Mouse (Mus musculus) ovary, adult 18-20 months (tissue): ENCODE measurements around the gene Gm42417.

Experiments used
- DNase-seq: peaks from one replicate; pipeline ENCODE4 v3.0.0; 2022; ENCODE audit warnings: low spot score, mixed read lengths

Gene Gm42417

DNA sequence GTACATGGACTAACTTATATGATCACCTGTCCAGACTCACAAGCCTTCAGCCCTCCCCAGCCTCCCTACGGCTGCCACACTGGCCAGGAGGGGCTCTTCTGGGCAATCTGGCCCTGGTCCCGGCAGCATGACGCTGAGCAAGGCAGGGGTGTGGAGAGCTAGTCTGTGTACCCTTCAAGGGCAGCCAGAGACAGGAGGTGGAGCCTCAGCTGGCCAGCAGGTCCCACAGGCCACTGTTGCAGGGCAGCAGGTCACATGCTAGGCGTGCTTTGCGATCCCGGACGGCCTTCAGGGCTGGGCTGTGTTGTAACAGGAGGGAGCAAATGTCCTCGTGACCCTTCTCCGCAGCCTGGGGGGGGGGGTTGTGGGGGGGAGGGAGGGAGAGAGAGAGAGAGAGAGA lies at the start of gene Gm42417:
TSS of gene Gm42417 (minus strand) at position 244 of the 400 bp plus-strand sequence.
- peak; percentile 92 for DNase-seq

DNA sequence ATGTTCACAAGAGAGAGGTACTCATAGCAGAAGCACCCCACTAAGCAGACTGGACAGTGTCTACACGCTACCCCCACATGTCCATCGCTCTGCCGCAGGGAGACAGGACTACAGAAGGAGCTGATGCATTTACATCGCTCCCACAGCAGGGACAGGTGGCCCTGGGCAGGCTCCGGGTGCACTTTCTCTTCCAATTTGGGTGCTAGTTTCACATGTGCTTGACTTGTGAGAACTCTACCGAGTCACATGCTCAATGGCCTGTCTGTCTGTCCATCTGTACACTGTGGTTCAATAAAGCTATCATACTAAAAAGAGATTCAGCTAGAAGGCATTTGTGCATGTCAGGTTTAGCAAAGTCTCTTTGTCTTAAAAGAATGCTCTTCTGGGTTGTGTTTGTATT lies 48.6 kb upstream of the Gm42417 start:
- DNase-seq = no peak

DNA sequence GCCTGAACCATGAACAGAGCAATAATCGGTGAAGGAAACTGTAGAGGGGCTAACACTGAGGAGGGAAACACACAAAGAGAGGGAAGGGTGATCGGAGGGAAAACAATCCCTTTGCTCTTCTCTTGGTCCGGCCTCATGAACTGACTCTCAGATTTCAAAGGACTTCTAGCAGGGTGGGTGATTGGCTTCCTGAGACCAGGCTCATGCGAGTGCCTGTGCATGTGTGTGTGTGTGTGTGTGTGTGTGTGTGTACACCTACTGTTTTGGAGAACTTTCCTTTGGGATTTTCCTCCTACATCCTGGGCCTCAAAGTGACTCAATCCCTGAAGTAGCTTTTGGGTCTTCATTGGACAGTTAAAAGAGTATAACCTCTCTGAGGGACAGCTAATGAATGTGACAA lies 47.1 kb upstream of the Gm42417 start:
- no peak for DNase-seq

DNA sequence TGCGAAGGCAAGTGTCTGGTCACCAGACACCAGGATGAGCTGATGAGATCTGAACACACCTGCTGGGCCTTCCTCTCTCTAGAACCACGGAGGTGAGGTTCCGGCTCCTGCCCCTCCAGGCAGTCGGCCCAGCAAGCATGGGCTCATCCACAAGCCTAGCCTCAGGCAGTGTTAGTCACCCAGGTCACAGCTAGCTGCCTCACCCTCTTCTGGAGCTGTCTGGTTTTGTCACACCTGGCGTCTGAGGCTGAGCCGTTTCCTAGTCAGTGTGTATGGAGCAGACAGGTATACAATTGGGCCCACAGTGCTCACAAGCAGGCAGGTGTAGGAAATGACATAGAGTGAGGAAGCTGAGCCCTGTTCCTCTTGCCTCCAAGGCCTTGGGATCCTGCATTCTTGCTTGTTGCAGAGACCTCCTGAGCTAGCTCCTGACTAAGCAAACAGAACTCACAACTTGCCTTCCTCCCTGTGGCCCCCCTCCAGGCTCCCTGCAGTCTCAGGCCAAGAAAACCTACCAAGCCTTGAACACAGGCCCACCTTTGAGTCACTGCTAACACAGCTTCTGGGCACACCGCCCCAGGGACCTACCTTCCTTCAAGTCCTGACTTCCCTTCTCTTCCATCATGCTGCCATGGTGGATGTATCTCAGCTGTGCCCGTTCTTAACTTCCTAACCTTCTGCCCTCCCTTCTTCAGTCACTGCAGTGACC lies 44.3 kb upstream of the Gm42417 start:
- no peak for DNase-seq

DNA sequence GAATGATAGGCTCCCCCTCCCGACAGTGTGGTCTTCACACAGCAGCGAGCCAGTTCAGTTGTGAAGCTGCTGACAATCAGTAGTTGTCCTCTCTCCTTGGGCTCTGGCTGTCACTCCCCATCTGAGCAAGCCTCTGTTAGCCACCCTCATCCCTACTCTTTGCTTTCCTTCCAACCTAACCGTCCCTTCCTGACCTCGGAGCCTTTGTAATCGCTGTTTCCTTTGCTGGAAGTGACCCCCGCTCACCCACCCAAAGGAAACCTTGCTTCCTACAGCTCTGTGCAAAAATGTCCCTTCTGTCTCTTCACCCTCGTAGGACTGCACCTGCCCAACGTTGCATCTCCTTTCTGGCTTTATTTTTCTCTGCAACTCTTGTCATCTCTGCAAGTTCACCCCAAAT lies 43.0 kb upstream of the Gm42417 start:
- no peak for DNase-seq

DNA sequence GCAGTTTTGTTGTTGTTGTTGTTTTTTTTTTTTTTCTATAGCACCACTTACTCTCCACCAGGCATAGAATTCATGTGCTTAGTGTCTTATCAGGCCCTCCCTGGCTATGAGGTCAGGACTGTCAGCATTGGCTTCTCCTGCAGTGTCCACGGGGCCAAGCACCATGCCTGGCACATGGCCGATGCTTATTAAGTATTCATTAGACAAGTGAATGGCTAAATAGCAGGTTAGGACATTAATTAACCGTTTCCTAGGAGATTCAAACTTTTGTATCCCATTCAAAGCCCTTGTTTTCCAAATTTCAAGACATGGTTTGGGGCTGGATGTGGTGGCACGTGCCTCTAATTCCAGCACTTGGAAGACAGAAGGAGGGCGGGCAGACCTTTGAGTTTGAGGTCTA lies 42.0 kb upstream of the Gm42417 start:
- DNase-seq = no peak

DNA sequence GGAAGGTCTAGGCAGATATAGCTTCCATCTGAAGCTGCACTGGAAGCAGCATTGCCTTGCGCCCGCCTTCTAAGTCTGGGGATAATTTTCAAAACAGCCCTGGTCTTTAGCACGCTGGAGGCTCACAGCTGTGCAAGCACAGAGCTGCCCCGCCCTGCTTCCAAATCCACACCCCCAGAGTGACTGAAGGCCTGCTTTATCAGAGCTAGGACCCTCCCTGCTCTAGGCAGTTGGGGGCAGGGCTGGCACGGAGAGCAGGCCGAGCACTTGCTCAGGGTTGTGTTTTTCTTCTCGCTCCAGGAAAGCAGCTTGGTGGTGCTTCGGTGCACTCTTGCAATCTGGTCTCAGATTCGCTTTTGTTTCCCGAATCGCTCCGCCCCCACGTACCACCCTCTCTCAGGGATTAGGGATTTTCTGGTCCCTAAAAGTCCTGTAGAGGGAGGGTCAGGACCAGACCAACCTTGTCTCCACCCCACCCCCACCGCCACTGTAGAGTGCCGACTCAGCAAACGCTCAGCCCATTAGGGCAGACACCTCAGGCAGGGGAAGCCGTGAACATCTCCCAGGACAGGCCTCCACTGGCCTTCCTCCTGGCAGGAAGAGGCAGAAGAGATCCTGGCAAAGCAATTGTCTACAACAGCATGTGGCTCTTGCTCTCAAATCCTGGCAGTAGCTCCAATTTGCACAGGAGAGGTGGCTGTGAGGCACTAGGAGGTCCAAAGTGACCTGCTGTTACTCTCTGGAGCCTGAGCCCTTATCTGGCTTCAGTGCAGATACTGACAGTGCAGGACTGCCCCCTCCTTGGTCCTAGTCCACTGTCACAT lies 41.4 kb upstream of the Gm42417 start:
- peak; percentile 83 for DNase-seq

DNA sequence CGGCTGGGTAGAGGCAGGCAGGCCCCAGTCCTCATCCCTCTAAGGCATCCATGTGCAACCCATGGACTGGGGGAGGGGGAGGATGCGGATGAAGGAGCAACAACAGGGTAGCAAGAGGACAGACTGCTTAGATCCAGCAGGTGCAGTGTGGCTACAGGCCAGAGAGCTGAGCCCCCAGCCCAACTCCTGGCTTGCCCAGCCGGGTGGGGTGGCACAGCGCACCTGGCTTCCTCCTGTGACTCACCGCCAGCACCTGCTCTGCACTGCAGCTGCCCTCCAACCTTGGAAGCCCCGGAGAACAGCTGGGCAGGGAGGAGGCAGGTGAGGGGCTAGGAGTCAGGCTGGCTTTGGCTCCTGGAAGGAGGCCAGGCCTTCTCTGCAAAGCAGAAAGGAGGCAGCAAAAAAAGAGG lies 40.8 kb upstream of the Gm42417 start:
- no peak for DNase-seq

DNA sequence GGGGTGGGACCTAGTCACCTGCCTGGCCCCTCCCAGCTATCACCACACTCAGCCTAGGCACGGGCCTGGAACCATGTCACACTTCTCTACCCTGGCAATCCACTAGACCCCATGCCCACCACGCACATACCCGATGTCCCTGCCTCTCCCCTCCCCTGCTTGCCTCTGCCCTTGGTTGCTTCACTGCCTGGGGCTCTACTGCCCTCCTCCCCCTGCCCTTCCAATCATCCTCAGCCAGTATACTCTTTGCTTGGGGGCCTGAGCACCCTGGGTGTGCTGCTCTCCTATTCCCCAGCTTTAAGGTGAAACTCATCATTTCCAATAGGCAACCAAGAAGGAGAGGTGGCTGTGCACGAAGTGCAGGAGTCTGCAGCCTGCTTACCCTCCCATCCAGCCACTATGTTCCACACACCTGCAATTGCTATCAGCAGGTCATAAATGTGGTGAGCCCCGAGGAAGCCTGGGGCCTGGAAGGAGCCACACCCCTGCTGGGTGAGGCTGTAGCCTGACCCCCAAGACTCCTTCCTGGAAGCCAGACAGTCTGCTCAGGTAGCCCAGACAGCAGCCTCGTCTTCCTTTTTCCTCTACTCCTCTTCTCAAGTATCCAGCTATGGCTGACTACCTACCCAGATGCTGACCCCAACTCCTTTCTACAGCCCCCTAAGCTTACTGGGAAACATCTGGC lies 37.9 kb upstream of the Gm42417 start:
- no peak for DNase-seq

DNA sequence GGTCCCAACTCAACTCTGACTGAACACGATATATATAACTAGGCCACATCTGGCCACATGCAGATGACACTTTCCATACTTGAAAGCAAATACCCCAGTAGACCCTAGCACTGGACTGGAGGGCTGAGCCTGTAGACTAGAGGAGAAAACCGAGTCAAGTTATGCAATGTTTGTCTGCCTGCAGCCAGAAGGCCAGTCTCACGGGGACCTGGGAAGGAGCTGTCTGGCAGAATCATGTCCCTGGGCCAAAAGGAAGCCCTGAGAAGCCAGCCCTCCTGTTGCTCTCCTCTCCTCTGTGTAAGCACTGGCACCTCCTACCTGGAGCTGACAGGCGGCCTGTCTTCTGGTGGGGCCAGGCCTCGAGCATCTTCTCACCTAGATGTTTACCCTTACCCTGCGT lies 36.1 kb upstream of the Gm42417 start:
- no peak for DNase-seq

DNA sequence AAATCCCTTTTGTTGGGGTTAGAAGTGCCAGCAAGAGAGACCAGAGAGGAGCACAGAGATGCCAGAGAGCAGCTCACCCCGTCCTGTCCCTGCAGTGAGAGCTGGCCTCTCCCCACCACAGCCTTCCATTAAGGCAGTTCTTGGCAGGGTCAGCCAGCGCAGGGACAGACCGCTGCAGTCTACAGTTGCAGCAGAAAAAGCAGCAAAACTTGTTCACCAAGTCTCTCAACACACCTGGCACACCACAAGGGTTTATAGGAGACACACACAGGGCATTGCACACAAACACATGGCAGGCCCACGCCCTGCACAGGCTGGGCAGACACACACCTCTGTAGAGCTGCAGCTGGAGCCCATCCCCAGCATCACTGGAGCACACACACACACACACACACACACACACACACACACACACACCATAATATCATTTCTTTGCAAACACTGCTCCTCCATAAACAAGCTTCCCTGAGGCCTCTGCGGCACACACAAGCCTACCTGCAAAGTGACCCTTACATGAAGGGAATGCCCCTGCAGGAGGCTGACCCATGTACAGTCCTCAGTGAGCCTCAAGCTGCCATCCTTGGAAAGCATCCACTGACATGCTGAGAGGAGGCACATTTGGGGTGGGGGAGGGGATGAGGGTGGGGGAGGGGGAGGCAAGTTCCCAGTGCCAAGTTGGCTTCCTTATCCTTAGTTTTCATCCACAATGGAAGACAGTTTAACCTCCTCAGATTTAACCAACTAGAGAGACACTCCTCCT lies 35.1 kb upstream of the Gm42417 start:
- no peak for DNase-seq

DNA sequence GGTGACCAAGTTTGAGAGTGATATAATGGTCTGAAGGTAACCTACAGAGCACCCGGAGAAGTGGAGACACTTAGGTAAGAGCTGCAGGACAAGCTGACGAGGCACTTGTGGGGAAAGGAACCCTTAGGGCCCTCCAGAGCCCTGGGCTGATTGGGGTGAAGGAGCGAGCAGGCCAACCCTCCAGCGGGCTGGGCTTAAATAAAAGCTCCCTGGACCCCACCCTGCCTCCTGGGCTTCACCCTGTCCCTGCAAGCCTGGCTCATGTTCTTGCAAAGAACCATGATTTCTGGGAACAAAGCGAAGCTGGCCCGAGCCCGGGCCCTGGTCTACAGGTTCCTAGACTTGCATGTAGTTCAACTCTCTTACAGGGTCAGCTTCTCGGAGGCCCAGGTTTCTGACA lies 34.3 kb upstream of the Gm42417 start:
- no peak for DNase-seq

DNA sequence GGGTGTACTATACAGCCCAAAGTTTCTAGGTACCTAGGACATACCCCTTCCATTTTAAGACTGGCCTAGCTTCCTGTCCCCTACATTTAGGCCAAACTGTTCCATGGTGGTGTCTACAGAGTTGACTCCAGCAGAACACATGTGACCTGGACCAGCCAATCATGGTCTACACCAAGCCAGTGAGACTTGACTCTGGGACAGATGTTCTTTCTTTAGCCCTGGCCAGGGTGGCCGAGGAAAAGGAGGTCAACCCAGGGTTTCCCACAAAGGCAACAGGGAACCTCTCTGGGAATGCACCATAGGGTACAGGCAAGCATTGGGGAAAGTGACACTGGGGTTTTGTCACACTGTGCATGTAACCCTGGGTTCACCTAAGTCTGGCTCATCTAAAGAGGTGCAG lies 33.5 kb upstream of the Gm42417 start:
- no peak for DNase-seq

DNA sequence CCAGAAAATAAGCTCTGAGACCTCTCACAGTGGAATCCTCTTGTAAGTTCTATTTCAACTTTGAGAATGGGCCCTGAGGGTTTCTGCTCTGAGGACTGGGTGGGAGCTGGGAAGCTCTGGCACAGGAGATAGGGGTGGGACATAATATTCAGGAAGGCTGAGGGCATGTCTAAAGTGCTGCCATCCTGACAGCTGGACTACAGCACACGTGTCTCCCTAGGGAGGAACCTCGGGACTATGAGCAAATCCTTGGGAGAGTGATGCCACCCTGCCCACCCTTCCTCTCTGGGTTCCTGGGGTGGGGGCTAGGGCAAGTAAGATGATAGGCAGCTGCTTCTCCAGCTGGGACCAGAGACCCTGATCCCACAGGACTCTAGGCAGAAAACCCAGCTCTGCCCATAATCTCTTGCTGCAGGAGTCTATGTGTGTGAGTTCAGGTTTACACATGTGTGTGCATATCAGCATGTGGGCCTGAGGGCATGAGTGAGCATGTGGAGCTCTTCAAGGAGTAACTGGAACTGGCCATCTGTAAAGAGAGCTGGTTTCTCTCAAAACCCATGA lies 33.0 kb upstream of the Gm42417 start:
- no peak for DNase-seq

DNA sequence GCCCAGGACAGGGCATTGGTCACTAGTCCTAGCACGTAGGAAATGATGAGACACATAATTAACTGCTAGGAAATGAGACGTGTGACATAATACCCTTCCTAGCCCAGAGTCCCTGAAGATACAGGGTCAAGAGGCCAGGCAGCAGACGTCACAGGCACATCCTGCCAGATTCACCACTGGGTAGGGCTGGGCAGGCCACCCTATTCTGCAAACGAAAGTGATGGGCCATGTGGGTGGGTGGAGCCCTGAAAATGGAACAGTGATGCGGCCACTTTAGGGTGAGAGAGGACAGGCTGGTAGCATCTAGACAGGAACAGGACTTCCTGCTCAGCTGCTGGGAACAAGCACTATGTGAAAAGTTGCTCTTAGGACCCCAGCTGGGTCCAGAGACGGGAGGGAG lies 32.4 kb upstream of the Gm42417 start:
- DNase-seq = no peak

DNA sequence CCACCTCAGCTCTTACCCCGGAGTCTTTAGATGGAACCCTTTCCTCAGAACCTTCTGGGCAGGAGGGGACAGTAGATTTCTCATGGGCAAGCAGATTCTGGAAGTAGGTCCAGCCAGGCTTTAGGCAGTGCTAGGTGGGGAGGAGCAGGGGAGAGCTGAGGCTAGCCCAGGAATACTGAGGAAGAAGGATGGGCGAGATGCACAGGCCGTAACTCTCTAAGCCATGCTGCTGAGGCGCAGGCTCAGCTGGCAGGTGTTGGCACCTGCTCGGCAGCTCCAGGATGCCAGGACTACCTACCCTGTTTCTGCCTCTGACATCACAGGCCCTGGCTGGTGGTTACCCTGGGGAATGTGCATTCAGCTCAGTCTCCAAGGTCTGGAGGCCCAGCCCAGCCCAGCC lies 31.1 kb upstream of the Gm42417 start:
- DNase-seq = no peak

DNA sequence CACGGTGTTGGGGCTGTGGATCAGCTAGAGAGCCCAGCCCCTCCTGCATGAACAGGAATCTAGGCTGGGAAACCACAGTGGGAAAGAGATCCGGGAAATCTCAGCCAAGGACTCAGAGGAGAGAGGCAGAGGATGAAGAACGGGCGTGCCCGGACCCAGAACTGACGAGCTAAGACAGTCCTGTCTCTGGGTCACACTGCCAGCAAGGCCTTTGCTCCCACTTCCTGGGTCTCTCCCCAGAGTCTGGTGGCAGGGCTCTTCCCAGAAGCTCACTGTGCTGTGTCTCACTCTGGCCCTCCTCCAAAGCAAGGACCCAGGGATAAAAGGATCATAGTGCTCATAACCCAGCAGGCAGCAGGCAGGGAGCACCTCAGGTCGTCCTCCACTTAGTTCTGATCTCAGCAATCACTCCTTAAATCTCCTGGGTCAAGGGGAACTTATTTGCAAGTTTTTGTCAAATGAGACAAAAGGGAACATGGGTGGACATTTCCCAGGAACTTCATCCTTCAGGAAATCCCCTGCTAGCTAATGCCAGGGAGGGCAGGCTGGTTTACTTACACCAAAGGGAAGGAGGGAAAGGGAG lies 30.6 kb upstream of the Gm42417 start:
- no peak for DNase-seq

DNA sequence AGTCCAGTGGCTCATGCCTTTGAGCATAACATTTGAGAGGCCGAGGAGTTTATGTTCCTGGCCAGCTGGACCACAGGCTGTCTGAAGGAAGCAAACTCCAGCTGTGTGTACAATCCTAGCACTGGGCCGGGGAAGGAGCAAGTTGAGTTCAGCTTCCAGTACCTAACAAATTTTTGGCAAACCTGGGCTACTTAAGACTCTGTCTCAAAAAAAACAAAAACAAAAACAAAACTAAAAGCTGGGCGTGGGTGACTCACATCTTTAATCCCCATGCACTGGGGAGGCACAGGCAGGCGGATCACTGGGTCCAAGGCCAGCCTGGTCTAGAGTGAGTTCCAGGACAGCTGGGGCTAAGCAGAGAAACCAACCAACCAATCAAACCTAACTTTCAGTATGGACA lies 29.5 kb upstream of the Gm42417 start:
- DNase-seq = no peak

DNA sequence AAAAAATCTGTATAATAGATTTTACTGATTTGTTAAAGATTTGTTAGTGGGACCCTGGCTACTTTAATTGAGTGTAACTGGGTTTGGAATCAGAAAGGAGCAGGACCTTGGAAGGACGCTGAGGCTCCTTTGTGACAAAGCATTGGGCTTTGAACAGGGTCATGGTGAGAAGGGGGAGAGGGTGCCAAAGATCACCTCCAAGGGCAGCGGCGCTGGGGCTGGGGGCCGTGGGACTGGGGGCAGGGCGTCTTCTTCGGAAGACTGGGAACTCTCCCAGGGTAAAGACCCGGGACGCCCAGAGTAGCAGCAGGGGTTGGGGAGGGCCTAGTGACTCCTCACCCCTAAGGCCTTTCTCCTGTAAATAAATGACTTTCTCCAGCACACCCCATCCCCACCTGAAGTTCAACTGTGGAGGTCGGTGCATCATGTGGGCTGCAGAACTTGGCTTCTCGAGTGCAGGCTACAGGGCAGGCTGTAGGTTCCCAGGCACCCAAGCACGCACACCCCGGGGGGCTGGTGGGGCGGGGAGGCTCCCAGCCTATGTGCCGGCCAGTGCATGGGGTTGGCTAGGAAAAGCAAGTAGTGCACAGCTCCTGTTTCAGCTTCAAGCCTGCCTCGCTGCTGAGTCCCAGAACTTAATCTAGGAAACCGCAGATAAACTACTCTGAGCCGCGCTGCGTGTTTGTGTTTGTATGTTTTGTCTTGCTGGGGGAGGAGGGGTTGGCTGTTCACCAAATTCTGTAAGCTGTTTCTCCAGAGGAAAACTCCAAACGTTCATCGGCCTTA lies 28.8 kb upstream of the Gm42417 start:
- peak; percentile 45 for DNase-seq

DNA sequence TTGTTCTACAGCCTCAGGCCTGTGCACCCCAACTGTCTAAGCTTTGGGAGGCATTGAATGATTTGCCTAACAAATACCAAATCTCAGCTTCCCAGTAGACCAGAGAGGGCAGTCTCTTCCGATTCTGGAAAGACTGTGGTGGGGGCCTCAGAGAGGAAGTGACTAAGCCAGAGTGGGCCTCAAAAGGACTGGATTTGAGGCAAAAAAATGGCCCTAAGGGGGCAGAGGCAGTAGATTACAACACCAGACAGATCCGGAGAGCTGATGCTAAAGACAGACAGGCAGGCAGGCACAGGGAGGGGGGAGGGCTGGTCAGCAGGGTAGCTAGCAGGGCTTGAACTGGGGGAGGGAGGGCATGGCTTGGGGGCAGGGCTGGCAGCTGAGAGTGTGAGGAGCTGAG lies 27.2 kb upstream of the Gm42417 start:
- DNase-seq = no peak

DNA sequence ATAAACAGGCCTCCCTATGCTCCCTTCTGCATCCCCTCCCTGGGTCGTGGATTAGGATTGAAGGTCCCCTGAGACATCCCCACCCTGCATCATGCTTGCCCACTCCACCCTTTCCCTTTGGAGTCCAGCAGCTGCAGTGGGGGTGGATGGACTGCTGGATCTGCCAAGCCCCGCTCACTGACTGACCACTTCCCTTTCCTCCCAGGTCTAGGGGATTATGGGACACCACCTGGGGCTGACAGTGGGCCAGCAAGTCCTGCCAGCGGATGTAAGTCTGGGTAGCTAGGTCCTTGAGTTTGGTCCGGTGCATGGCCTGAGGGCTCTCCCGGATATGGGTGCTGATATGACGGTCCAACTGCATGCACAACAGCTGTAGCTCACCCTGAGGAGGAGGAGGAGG lies 24.9 kb upstream of the Gm42417 start:
- DNase-seq = no peak
